Mouse (Mus musculus): Measurements from ENCODE around the gene Galnt10. TPM values are rescaled to one million over a fixed set of nuclear protein-coding genes. Genes with fewer than 3 reads are reported as not detected.

Gene Galnt10
- 13.0 and 15.6 TPM in 2 replicates for polyA plus RNA-seq (2015; fragmentation: Nextera tagmentation; extraction: Ambion mirVana)

DNA sequence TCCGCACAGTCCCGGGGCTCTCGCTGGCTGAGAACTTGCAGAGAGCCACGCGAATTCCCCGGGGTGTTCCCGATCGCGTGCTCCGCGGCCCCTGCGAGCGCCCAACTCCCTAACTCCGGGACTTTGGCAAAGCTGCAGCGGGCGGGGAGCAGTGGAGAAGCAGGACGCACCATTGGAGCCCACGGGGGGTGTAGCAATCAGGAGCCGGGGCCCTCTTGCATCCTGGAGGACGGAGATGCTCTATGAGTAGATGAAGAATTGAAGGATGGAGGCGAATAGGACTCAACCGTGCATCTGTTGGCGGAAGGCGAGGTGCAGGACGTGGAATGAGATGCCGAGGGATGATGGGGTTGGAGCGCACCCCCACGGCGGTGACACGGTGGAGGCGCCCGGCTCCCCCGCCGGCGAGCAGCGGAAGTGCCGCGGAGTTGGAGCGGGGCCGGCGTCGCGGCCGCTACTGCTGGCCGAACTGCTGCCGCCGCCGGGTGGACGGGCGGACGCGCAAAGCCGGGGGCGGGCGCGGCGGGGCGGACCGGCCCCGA, at the start of gene Galnt10:
Gene Galnt10, plus strand, starts transcription at position 425 of the 542 bp plus-strand sequence.
- Histone ChIP-seq H3K27ac (peak within 1 kb of the TSS; percentile 81; the same call in 1 of the 2 replicates), H3K4me2 (replicated peaks) (peak within 1 kb of the TSS; percentile 87), H3K4me1 (replicated peaks) (peaks cover 45% of the 10 kb centered on the region), H3K36me3 (0 out of 2 replicates have a peak, but pooled peaks cover 3% of the 10 kb centered on the region), H3K27me3 (peaks cover 13% of the 10 kb centered on the region), H3K9ac (replicated peaks) (peak within 1 kb of the TSS; percentile 83), H3K9me3 (no peaks in the 10 kb centered on the region), H3K4me3 (replicated peaks) (peak within 1 kb of the TSS; percentile 60)
- WGBS = under 1% methylated on average over 58 of the region's 60 CpGs
- ATAC-seq = peak; percentile 89

- Histone ChIP-seq H3K36me3 (no peaks in the 10 kb centered on the region), H3K27me3 (peaks cover 10% of the 10 kb centered on the region), H3K4me2 (replicated peaks) (no peak overlapping the region), H3K9ac (replicated peaks) (no peak overlapping the region), H3K9me3 (no peaks in the 10 kb centered on the region), H3K4me3 (replicated peaks) (no peak overlapping the region), H3K4me1 (replicated peaks) (peaks cover 30% of the 10 kb centered on the region), H3K27ac (no peak overlapping the region)
- 61% methylated on average over 5 of the region's 5 CpGs for WGBS
- ATAC-seq = no peak
Observed at GRCm38 (mm10) chr11:57595899-57596298, 49.3 kb upstream of the Galnt10 start.

DNA sequence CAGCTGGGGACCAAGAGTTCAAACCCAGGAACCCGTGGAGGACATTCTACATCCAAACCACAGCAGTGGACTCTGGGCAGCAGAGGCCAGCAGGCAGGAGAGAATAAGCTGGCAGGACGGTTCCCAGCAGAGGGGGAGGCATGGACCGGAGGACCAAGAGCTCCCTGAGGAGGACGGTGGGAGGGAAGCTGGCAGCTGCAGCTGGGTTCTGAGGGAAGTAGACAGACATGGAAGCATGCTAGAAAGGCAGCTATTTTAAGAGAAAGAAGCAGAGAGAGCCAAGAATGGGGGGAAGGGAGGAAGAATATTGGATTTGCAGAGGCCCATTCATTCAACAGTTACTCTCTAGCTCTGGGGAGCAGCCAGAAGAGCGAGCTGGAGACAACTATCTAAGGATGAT, 47.1 kb upstream of the Galnt10 start:
- WGBS = 55% methylated on average over 5 of the region's 5 CpGs
- no peak for ATAC-seq
- H3K27ac ChIP-seq = no peak overlapping the region

DNA sequence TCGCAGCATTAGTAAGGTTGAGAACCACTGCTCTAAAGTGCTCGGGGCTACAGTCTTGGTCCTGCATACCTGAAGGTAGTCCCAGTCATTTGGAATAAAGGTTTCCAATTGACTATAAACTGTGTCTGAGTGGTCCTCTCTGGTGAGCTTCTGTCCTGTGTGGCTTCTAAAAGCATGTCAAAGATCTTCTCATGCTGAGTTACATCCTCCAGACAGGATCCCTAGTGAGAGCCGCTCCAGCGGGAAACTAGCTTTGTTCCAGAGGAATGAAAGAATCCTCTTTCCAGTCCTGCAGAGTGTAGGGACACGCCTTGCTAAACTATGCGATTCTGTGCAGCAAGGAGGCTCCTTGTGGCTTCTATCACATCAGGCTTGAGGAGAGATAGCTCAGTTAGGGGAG, 45.9 kb upstream of the Galnt10 start:
- no peak for ATAC-seq
- 43% methylated on average over 6 of the region's 6 CpGs for WGBS
- H3K36me3 ChIP-seq = no peaks in the 10 kb centered on the region
- H3K27me3 ChIP-seq = peaks cover 28% of the 10 kb centered on the region
- no peak overlapping the region for H3K4me2 ChIP-seq (replicated peaks)
- H3K9me3 ChIP-seq = no peaks in the 10 kb centered on the region
- peaks cover 42% of the 10 kb centered on the region for H3K4me1 ChIP-seq (replicated peaks)
- no peak overlapping the region for H3K4me3 ChIP-seq (replicated peaks)
- H3K9ac ChIP-seq (replicated peaks) = no peak overlapping the region
- peak overlapping the region; percentile 57; the same call in 1 of the 2 replicates for H3K27ac ChIP-seq

More for the DNA sequence above, 47.1 kb upstream of the Galnt10 start:
- no peak overlapping the region for H3K4me2 ChIP-seq (replicated peaks)
- H3K9ac ChIP-seq (replicated peaks) = no peak overlapping the region
- peaks cover 42% of the 10 kb centered on the region for H3K4me1 ChIP-seq (replicated peaks)
- no peak overlapping the region for H3K4me3 ChIP-seq (replicated peaks)
- H3K36me3 ChIP-seq = no peaks in the 10 kb centered on the region
- H3K27me3 ChIP-seq = peaks cover 20% of the 10 kb centered on the region
- H3K9me3 ChIP-seq = no peaks in the 10 kb centered on the region

- Histone ChIP-seq H3K27ac (peak overlapping the region; percentile 57), H3K4me3 (replicated peaks) (no peak overlapping the region), H3K9ac (replicated peaks) (no peak overlapping the region), H3K36me3 (no peaks in the 10 kb centered on the region), H3K27me3 (peaks cover 30% of the 10 kb centered on the region), H3K4me2 (replicated peaks) (peak overlapping the region; percentile 20; the same call in 1 of the 2 replicates), H3K9me3 (no peaks in the 10 kb centered on the region), H3K4me1 (replicated peaks) (peaks cover 48% of the 10 kb centered on the region)
- 0 out of 2 replicates have a peak, but pooled peaks have one; percentile 11 for ATAC-seq
- WGBS = 14% methylated on average over 8 of the region's 8 CpGs
Observed at GRCm38 (mm10) chr11:57600113-57600512, 45.1 kb upstream of the Galnt10 start.

GRCm38 (mm10) chr11:57600621-57601121, 44.6 kb upstream of the Galnt10 start:
- ATAC-seq = peak; percentile 88
- no peak overlapping the region for H3K9ac ChIP-seq (replicated peaks)
- H3K4me2 ChIP-seq (replicated peaks) = 0 out of 2 replicates have a peak overlapping the region, but pooled peaks have one; percentile 22
- no peaks in the 10 kb centered on the region for H3K9me3 ChIP-seq
- H3K4me1 ChIP-seq (replicated peaks) = peaks cover 54% of the 10 kb centered on the region
- peaks cover 30% of the 10 kb centered on the region for H3K27me3 ChIP-seq
- WGBS = 4% methylated on average over 4 of the region's 4 CpGs
- no peak overlapping the region for H3K4me3 ChIP-seq (replicated peaks)
- H3K27ac ChIP-seq = peak overlapping the region; percentile 78
- no peaks in the 10 kb centered on the region for H3K36me3 ChIP-seq

GRCm38 (mm10) chr11:57601806-57602455, 43.3 kb upstream of the Galnt10 start:
- 78% methylated on average over 2 of the region's 2 CpGs for WGBS
- no peak for ATAC-seq
- Histone ChIP-seq H3K36me3 (no peaks in the 10 kb centered on the region), H3K9me3 (no peaks in the 10 kb centered on the region), H3K27me3 (peaks cover 40% of the 10 kb centered on the region), H3K4me1 (replicated peaks) (peaks cover 54% of the 10 kb centered on the region), H3K27ac (peak overlapping the region; percentile 78; the same call in 1 of the 2 replicates), H3K4me2 (replicated peaks) (no peak overlapping the region), H3K9ac (replicated peaks) (no peak overlapping the region), H3K4me3 (replicated peaks) (no peak overlapping the region)

GRCm38 (mm10) chr11:57605086-57605485, 40.2 kb upstream of the Galnt10 start:
- Histone ChIP-seq H3K9ac (replicated peaks) (no peak overlapping the region), H3K27ac (no peak overlapping the region), H3K4me3 (replicated peaks) (no peak overlapping the region), H3K9me3 (no peaks in the 10 kb centered on the region), H3K27me3 (peaks cover 40% of the 10 kb centered on the region), H3K36me3 (no peaks in the 10 kb centered on the region), H3K4me1 (replicated peaks) (peaks cover 40% of the 10 kb centered on the region), H3K4me2 (replicated peaks) (no peak overlapping the region)
- WGBS = 29% methylated on average over 5 of the region's 5 CpGs
- no peak; the same call in 1 of the 2 replicates for ATAC-seq

GRCm38 (mm10) chr11:57605660-57606059, 39.6 kb upstream of the Galnt10 start:
- WGBS = 82% methylated on average over 3 of the region's 3 CpGs

DNA sequence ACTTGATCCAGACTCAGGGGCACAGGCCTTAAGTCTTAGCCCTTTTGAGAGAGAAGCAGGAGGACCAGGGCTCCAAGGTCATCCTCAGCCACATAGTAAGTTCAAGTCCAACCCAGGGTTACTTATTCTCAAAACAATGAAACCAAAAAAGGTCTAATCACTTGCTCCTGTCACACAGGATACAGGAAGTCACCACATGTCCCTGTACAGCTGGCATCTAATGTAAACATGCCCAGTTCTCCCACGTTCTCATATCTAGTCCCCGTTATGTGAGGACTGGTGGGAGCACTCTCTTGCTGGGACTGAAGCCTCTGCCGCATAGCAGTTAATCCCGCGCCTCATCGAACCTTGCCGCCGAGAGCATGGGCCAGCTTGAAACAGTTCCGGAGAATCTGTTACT, 30.7 kb upstream of the Galnt10 start:
- peaks cover 16% of the 10 kb centered on the region for H3K4me1 ChIP-seq (replicated peaks)
- no peaks in the 10 kb centered on the region for H3K36me3 ChIP-seq
- H3K27ac ChIP-seq = no peak overlapping the region
- ATAC-seq = no peak
- H3K9ac ChIP-seq (replicated peaks) = no peak overlapping the region
- H3K27me3 ChIP-seq = peaks cover 11% of the 10 kb centered on the region
- WGBS = 69% methylated on average over 9 of the region's 9 CpGs
- H3K4me3 ChIP-seq (replicated peaks) = no peak overlapping the region
- H3K9me3 ChIP-seq = no peaks in the 10 kb centered on the region
- no peak overlapping the region for H3K4me2 ChIP-seq (replicated peaks)

More at GRCm38 (mm10) chr11:57605660-57606059, 39.6 kb upstream of the Galnt10 start:
- Histone ChIP-seq H3K4me3 (replicated peaks) (no peak overlapping the region), H3K9ac (replicated peaks) (no peak overlapping the region), H3K27ac (no peak overlapping the region), H3K9me3 (no peaks in the 10 kb centered on the region), H3K27me3 (peaks cover 40% of the 10 kb centered on the region), H3K4me1 (replicated peaks) (peaks cover 34% of the 10 kb centered on the region), H3K36me3 (no peaks in the 10 kb centered on the region), H3K4me2 (replicated peaks) (no peak overlapping the region)
- ATAC-seq = no peak

- no peak for ATAC-seq
- no peak overlapping the region for H3K27ac ChIP-seq
- H3K4me3 ChIP-seq (replicated peaks) = no peak overlapping the region
- peaks cover 16% of the 10 kb centered on the region for H3K4me1 ChIP-seq (replicated peaks)
- H3K9ac ChIP-seq (replicated peaks) = no peak overlapping the region
- no peak overlapping the region for H3K4me2 ChIP-seq (replicated peaks)
- 72% methylated on average over 9 of the region's 9 CpGs for WGBS
- peaks cover 11% of the 10 kb centered on the region for H3K27me3 ChIP-seq
- no peaks in the 10 kb centered on the region for H3K9me3 ChIP-seq
- H3K36me3 ChIP-seq = no peaks in the 10 kb centered on the region
Observed at GRCm38 (mm10) chr11:57615286-57615685, 30.0 kb upstream of the Galnt10 start.

GRCm38 (mm10) chr11:57615871-57616270, 29.4 kb upstream of the Galnt10 start:
- Histone ChIP-seq H3K9me3 (no peaks in the 10 kb centered on the region), H3K9ac (replicated peaks) (no peak overlapping the region), H3K4me3 (replicated peaks) (no peak overlapping the region), H3K4me2 (replicated peaks) (no peak overlapping the region), H3K4me1 (replicated peaks) (peaks cover 18% of the 10 kb centered on the region), H3K27ac (no peak overlapping the region), H3K27me3 (peaks cover 11% of the 10 kb centered on the region), H3K36me3 (no peaks in the 10 kb centered on the region)
- 82% methylated on average over 13 of the region's 13 CpGs for WGBS
- no peak for ATAC-seq

All from midbrain, embryonic 13.5 days (tissue).